Mouse (Mus musculus): ENCODE measurements around the gene AL732309.1.
"Not testable (repeated sequence)": the region's sequence is repeated elsewhere in the genome, so short reads cannot be mapped to it uniquely, and the experiment has no call there.

The AL732309.1 gene

GRCm38 (mm10) chr2:25267746-25268309 is 21.2 kb upstream of the AL732309.1 start:
- DNase-seq (ENCODE audit: low spot score in 2 of 2) = no peak

- no peak for DNase-seq (ENCODE audit: low spot score in 2 of 2)
Observed at GRCm38 (mm10) chr2:25267241-25267640, 20.6 kb upstream of the AL732309.1 start.

DNA sequence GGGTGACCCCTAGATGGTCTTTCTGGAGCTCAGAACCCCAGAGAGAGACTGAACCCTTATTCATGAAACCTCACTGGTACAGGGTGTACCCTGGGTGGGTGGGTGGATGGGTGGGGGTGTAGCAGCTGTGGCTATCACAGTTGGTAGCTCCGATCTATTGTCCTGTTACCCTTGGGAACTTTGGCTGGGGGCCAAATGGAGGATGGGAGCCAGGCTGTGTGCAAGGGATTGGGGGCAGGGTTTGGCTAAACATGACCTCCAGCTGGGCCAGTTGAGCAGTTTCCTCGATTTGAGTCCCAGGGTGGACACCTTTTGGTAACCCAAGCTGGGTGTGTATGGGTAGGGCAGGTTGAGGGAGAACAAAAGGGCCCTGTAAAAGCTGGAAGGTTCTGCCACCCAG is 20.1 kb upstream of the AL732309.1 start:
- DNase-seq (ENCODE audit: low spot score in 2 of 2) = peak in 1 of 2 experiments; percentile 31

DNA sequence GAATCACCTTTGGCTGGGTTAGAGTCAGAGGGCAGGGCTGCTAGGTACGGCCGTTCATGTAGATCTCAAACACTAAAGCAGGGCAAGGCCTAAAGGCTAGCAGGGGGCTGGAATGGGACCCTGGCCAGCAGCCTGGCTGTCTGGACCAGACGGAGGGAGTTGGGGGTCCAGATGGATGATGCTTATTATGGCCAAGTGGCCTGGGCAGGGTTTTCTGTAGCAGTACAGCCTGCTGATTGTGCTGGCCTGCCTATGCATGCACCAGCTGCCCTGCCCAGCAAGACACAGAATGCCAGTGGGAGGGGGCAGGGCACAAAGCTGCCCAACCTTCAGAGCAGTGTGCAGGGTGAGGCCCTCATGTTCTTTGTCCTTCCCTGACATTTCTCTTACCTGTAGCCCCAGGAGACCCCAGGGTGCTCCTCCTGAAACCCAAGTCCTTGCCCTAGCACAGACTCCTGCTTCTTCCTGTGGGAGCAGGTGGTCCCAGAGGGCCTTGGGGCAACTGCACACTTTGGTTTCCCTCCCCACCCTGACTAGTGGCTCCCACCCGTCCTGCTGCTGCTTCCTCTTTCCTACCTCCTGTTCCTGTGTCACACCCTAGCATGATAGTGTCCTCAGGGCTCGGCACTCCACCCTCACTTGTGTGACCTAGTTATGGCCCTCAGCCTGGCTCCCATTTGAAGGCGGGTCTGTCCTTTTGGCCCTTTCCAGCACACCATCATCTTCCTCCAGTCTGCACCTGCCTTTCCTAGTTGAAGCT is 19.4 kb upstream of the AL732309.1 start:
- DNase-seq (ENCODE audit: low spot score in 2 of 2) = peak in 1 of 2 experiments; percentile 17

DNA sequence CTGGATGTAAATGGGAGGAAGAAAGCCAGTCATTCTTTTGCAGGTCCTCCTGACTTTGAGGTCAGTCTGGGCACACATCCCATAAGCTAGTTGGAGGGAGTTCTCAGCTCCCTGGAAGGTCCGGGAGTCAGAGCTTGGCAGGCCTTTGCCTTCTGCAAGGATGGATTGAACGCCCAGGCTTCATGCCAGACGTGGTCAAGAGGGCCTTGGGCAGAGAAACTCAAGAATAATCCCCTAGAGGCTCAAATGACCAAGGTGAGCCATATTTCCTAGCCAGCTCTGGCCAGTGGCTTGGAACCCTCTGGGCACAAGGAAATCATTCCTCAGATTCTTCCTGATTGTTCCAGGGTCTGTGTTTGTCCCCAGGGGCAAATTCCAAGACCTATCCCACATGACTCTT is 18.2 kb upstream of the AL732309.1 start:
- DNase-seq (ENCODE audit: low spot score in 2 of 2) = peak in 1 of 2 experiments; percentile 9

- no peak for DNase-seq (ENCODE audit: low spot score in 2 of 2)
Observed at GRCm38 (mm10) chr2:25264286-25264660, 17.6 kb upstream of the AL732309.1 start.

- DNase-seq (ENCODE audit: low spot score in 2 of 2) = peak in 1 of 2 experiments; percentile 10
Observed at GRCm38 (mm10) chr2:25263623-25264285, 17.1 kb upstream of the AL732309.1 start.

- DNase-seq (ENCODE audit: low spot score in 2 of 2) = peak in 1 of 2 experiments; percentile 22
Observed at GRCm38 (mm10) chr2:25262795-25263622, 16.3 kb upstream of the AL732309.1 start.

DNA sequence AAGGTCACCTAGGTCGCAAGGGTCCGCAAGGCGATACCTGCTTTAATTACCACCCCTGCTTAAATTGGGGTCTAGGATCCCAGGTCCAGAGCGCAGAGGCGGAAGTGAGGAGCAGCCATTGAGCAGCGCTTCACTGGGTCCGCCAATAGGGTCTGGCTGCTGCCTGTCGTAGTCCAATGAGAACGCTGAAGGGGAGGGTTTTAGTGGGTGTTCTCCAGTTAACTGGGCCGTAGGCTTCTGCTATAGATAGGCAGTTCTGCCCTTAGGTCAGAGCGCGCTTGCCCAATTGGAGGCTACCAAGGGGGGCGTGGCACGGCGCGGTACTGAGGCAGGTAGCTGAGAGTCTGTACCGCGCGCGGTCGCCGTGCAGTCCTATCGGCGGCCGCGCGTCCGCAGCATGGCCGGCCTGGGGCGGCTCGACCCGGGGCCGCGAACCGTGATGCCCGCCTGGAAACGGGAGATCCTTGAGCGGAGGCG is 15.7 kb upstream of the AL732309.1 start, which contains the start of gene Tprn:
TSS of gene Tprn (plus strand) at position 328 of the 477 bp plus-strand sequence.
- peak; percentile 91 to 95 for DNase-seq (ENCODE audit: low spot score in 2 of 2)

DNA sequence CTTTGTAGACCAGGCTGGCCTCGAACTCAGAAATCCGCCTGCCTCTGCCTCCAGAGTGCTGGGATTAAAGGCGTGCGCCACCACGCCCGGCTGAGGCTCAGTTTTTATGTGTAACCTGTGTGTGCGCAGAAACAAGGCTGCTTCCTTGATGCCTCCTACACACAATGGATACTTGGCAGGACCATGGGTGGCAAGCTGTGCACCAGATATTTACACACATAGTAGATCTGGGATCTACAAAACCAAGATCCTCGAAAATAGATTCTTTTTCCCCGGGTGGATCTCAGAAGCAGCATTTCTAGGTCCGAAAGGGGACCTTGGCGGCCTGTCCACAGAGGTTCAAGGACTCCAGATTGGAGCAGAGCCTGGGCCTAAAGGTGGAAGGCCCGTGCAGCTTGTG is 15.2 kb upstream of the AL732309.1 start:
- DNase-seq (ENCODE audit: low spot score in 2 of 2) = peak in 1 of 2 experiments; percentile 8

DNA sequence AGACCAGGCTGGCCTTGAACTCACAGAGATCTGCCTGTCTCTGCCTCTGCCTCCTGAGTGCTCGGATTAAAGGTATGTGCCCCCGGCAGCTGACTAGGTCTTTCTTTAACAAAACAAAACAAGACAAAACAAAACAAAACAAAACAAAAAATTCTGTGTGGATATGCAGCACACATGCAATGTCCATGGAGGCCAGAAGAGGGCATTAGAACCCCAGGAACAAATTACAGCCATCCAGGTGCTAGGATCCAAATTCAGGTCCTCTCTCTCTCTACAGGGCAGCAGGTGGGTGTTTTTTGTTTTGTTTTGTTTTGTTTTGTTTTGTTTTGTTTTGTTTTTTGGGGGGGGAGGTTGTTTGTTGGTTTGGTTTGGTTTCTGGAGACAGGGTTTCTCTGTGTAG is 12.2 kb upstream of the AL732309.1 start:
- DNase-seq (ENCODE audit: low spot score in 2 of 2) = no peak

DNA sequence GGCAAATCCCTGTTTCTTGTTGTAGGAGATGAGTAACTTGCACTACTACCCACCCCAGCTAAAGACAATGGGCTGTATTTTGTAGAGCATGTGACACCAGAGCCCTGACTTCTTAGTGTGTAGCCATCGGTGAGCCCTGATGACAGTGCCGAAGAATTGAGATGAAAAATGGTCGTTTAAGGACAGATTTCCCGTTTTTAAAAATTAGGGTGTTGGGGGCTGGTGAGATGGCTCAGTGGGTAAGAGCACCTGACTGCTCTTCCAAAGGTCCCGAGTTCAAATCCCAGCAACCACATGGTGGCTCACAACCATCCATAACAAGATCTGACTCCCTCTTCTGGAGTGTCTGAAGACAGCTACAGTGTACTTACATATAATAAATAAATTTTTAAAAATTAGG is 10.6 kb upstream of the AL732309.1 start:
- DNase-seq (ENCODE audit: low spot score in 2 of 2) = not testable (repeated sequence)

DNA sequence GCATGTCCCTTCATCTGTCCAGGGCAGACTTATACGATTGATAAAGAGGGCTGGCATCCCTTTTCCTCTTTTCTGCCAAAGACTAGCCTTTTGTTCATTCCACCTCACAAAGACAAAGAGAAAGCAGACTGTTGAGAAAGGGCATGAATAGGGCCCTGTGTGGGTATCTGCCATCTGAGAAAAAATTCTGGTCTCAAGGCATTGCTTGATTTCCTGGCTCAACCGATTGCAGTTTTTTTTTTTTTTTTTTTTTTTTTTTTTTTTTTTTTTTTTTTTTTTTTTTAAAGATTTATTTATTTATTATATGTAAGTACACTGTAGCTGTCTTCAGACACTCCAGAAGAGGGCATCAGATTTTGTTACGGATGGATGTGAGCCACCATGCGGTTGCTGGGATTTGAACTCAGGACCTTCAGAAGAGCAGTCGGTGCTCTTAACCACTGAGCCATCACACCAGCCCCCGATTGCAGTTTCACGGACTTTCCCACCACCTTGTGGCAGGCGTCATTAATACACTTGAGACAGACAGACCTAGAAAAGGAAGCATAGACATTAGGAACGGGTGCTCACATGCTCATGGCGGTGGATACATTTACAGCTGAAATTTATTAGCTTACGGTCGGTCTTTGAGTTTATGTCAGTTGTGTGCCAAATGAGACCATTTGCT is 9.9 kb upstream of the AL732309.1 start:
- DNase-seq (ENCODE audit: low spot score in 2 of 2) = not testable (repeated sequence)

DNA sequence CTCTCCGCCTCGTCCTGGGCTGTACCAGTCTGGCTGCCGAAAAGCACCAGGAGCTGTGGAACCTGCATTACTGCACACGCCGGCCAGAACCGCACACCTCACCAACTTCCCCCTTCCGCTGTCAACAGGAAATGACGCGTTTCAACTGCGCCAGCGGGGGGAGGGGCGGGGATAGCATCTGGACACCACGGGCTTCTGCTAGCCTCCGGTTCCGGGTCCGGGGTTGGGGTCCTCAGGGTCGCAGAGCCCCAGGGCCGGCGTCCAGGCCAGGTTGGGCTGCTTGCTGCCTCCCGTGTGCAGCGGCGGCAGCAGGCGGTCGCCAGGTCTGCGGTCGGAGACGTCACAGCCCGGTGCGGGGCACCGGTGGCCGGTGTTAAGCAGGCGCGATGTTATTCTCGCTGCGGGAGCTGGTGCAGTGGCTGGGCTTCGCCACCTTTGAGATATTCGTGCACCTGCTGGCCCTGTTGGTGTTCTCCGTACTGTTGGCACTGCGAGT is 8.7 kb upstream of the AL732309.1 start, which contains the start of gene Tmem203:
TSS of gene Tmem203 (plus strand) at position 156 of the 496 bp plus-strand sequence.
- peak; percentile 77 to 83 for DNase-seq (ENCODE audit: low spot score in 2 of 2)

DNA sequence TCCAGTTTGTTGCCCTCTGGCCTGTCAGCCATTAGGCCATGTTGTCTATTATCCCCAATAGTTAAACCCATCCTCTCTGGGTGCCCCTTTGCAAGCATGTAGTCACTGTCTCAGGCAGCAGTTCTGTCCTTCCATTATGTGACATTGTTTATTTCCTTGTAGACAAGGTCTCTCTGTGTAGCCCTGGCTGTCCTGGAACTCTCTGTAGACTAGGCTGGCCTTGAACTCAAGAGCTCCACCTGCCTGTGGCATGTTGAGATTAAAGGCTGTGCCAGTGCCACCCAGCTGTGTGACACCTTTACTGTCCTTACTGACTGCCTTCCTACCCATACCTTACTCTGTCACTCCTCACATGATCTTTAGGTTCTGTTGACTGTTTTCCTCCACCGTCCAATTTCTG is 5.7 kb upstream of the AL732309.1 start:
- DNase-seq (ENCODE audit: low spot score in 2 of 2) = no peak

DNA sequence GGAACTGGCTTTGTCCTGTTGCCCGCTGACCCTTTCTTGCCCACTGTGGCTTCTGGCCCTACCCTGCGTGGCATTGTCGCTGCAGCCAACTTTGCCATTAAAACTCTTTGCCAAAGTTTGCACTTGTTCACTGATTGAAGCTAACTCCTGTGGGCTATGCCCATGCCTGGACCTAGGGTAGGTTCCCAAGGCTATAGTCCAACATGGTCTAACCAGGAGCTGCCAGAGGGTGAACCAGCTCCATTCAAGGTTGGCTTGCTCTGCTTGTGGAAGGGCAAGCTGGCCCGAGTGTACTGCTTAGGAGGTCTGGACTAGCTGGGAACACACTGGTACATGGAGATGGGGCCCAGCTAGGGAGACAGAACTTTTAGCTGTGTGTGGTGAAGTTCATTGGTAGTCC is 2.5 kb downstream of the AL732309.1 start:
- DNase-seq (ENCODE audit: low spot score in 2 of 2) = no peak

GRCm38 (mm10) chr2:25243342-25243741 is 3.3 kb downstream of the AL732309.1 start:
- DNase-seq (ENCODE audit: low spot score in 2 of 2) = no peak

DNA sequence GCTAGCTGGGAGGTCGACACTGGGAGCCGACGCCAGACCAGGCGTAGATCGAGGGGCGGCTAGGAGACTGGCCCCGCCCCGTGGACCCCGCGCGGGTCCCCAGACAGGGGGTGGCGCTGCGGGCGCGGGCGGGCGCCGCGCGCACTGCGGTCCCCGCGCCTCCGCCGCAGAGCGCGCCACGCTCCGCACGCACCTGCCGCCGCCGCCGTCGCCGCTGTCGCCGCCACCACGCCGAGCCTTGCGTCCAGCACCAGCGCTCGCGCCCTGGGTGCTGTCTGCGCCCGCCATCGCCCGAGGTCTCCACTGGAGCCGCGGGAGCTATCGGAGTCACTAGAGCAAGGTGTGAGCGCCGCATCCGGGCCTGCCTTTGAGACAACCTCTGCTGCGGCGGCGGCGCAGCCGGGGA is 4.6 kb downstream of the AL732309.1 start, which contains the start of the genes Rnf208 and Cysrt1:
TSS of gene Rnf208 (plus strand) at position 155 of the 406 bp plus-strand sequence.
TSS of gene Cysrt1 (minus strand) at position 352 of the 406 bp plus-strand sequence.
- DNase-seq (ENCODE audit: low spot score in 2 of 2) = peak in 1 of 2 experiments; percentile 49

DNA sequence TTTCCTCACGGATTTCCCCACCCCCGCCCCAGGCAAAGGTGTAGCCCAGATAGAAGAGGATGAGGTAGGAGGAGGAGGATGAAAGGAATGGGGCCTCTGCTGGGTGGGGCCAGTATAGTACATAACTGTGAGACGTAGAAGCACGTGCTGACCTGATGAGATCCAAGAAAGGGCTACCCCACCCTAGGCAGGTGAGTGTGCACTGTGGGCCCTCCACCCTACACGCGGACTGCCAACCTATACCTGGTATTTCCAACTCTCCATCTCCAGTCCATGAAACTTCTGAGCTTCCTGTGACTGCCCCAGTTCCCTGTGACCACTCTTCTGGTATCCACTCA is 5.3 kb downstream of the AL732309.1 start:
- DNase-seq (ENCODE audit: low spot score in 2 of 2) = no peak

DNA sequence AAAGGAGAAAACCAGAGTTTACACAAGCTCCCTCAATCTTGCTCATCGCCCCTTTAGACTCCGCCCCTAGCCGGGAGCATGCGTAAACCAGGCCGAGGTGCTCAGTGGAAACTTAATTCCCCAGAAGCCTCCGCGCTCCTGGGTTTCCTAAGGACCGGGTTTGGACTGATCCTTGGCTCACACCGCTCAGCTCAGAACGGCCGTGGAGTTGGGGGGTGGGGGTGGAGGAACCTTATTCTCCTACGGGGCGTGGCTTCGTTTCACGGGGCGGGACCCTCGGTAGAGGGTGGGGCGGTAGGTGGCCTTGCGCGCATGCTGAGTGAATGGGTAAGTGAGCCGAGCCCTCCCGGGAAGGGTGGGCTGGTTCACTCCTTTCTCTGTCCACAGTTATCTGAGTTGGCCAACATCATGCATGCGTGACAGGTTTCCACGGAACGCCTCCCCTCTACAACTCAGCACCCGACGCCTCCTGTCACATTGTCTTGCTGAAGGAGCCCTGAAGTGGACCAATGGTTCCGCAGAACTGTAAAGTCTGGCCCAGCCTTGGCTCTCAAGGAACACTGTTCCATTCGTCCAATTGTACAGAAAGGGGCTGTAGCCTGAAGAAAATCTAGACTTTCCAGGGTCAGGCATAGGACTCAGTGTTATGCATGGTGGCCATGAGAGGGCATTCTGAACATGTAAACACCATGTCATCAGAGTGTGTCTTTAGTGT is 5.8 kb downstream of the AL732309.1 start:
- peak in 1 of 2 experiments; percentile 66 for DNase-seq (ENCODE audit: low spot score in 2 of 2)
